Mouse (Mus musculus): ENCODE results near the gene Prkar1b.
A peak's percentile ranks its signal among the peaks of the same experiment; 100 is the strongest.

Prkar1b gene

DNA sequence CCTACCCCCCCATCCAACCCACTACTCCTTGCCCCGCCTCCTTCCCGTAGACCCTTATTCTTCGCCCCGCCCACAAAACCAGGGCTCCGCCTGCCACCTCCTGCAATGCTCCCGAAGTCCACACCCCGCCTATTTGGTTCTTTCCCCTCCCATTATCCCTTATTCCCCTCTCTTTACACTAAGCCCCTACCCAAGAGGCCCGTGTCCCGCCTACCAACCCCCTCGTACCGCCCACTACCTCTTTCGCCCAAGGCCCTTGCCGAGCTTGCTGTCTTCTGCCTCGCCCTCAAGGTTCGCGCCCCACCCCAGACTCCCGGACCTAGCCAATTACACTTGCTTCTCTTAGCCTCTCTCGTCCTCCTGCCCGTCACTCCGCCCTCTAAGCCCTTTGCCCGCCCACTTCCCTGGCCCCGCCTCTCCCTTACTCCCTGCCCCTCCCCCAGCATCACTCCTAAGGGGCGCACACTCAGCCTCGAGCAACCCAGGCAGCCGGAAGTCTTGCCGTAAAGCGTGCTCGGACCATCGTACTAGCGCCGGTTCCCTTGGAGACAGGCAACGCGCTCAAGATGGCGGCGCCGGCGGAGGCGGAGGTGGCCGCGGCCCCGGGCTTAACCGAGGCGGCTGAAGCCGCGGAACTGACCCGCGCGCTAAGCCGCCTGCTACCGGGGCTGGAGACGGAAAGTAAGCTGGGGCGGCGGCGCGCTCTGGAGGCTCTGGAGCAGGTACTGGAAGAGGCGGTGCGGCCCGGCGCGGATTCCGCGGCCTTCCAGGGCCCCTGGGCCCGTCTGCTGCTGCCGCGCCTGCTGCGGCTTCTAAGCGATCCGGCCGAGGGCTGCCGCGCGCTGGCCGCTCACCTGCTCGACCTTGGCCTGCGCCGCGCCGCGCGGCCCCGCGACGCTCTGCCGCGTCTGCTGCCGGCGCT is at the start of gene Prkar1b, which contains the start of gene Dnaaf5:
Gene Prkar1b (minus strand): TSS at position 321 of the 922 bp plus-strand sequence.
Gene Dnaaf5 (plus strand): TSS at position 543 of the 922 bp plus-strand sequence.
- peak; percentile 99 for DNase-seq

DNA sequence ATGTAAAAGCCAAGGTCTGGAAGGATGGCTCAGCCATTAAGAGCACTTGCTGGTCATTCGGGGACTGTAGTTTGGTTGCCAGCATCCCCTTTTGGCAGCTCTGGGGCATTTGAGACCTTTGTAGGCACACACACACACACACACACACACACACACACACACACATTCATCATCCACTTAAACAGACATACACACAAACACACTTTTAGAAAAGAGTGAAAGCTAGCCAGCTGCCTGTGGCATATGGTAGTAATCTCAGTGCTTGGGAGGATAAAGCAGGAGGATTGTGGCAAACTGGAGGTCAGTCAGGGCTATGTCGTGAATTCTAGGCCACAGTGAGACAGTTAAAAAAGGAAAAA is 49.8 kb upstream of the Prkar1b start:
- peak; percentile 72 for DNase-seq

- no peak for DNase-seq
These were observed 49.0 kb upstream of the Prkar1b start for GRCm38 (mm10) chr5:139198779-139199178.

- no peak for DNase-seq
These were observed 41.2 kb upstream of the Prkar1b start for GRCm38 (mm10) chr5:139190958-139191357.

DNA sequence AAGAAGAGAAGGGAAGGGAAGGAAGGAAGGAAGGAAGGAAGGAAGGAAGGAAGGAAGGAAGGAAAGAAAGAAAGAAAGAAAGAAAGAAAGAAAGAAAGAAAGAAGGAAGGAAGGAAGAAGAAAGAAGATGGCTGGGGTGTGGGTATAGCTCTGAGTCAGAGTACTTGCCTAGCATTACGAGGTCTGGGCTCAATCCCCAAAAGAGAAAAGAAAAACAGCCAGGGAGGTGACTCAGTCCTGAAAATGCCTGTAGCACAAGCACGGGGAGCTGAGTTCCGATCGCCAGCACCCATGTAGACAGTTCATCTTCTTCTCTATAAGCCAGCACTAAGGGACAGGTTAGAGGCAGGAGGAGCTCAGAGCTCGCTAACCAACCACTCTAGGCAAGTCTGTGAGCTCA is 39.9 kb upstream of the Prkar1b start:
- DNase-seq = no peak

DNA sequence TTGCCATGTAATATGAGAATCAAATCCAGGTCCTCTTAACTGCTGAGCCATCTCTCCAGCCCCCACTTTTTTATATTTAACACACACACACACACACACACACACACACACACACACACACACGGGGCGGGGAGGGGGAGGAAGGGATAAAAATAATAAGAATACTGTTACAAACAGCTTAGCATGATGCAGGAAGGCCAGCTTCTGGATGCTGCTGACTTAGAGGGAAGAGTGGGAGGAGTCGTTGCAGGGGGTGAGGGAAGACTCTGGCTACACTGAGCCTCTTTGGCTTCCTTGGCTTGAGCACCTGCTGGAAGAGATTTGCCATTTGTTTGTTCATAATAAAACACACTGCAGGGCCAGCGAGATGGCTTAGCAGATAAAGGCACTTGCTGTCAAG is 35.1 kb upstream of the Prkar1b start:
- DNase-seq = no peak

GRCm38 (mm10) chr5:139183601-139184000 is 33.8 kb upstream of the Prkar1b start:
- no peak for DNase-seq

- DNase-seq = no peak
These were observed 33.3 kb upstream of the Prkar1b start for GRCm38 (mm10) chr5:139183131-139183530.

DNA sequence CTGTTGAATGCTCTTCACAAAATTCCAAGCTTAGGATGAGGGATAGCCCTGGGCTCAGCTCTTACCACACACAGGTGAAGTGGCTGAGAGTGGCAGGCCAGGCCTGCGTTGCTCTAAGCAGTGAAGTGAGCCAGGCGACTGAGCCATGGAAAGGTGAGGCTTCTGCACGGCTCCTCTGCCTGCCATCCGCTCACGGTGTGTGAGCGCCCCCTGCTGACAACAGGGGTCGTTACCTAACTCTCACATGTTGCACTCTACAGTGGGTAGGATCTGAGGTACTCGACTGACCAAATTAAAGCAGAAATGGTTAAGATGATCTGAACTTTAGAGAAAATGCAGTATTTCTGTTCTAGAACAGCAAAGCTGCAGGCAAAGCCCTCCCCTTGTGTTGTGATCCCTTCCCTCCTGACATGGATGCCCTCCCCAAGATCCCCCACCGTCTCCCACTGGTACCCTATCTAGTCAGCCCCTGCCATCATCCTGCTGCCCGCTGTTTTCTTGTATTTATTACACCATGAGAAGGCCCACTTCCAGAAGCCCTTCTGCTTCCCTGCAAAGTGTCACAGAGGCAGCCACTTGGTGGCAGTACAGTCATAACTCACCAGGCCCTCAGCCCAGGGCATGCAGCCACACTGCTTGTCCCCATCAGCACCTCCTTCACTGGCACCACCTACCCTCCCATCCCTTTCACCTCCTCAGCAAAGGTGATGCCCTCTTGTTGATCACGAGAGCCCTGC is 29.3 kb upstream of the Prkar1b start:
- peak; percentile 76 for DNase-seq

- peak; percentile 57 for DNase-seq
These were observed 25.1 kb upstream of the Prkar1b start for GRCm38 (mm10) chr5:139174556-139175547.

DNA sequence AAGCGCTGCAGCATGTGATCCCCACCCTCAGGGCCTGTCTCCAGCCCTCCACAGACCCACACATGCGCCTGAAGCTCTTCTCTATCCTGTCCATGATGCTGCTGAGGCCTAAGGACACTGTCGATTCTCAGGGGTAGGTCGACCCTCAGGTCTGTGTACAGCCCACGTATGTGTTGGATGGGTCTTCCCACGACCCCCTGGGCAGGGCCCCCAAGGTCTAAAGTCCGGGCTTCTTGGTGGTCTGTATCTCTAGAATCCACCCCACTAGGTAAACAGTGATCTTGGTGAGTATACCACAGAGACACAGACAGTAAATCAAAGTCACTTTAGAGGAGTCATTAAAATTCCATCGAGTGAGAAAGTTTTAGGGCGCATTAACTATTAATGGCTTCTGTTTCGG is 24.3 kb upstream of the Prkar1b start:
- DNase-seq = no peak

GRCm38 (mm10) chr5:139171929-139172328 is 22.1 kb upstream of the Prkar1b start:
- no peak for DNase-seq

DNA sequence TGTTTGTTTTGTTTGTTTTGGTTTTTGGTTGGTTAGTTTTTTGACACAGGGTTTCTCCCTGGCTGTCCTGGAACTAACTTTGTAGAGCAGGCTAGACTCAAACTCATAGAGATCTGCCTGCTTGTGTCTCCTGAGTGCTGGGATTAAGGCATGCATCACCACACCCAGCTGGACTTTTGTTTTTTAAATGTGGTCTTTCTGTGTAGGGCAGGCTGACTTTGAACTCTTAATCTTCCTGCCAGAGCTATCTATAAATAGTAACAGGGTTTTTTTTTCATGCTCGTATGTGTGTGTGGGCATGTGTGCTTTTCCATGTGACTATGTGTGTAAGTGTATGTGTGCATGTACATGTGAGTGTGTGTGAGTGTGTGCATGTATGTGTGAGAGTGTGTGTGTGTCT is 17.7 kb upstream of the Prkar1b start:
- DNase-seq = no peak

DNA sequence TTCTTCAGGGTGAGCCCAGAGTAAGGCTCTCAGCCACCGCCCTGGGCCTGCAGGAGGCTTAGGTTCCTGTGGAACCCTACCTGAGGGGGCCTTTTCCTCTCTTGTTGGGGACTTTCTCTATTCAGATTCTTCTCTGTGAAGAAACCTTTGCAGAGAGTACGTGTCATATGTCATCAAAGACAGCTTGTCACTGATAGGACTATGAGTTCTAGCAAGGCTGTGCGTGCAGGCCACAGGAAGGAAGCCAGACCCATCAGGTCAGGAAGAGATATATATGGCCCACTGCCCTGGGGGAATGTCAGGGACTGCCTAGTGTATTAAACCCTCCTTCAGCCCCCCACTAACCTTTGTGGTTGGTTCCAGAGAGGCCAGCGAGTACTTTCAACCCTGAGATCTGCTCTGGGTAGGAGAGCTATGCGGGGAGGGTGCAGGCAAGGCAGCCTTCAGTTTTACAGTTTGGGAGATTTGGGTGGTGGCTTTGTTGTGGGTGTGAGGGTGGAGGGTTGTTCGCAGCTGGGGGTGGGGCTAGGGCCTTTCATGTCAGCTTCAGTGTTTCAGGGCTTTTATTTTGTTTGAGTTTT is 17.1 kb upstream of the Prkar1b start:
- no peak for DNase-seq

DNA sequence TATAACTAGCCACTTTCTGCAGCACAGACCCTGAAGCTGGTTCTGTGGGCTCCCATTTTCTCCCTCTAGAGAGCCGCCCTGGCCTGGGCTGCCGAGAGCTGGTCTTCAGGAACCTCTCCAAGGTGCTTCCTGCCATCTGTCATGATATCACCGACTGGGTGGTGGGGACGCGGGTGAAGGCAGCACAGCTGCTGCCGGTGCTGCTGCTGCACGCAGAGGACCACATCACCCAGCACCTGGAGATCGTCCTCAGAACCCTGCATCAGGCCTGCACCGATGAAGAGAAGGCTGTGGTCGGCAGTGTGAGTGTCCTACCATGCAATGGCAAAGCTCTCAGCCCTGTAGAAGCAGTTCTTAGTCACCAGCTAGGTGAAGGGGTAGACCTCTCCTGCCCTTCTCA is 11.8 kb upstream of the Prkar1b start:
- DNase-seq = no peak

GRCm38 (mm10) chr5:139160899-139161298 is 11.1 kb upstream of the Prkar1b start:
- no peak for DNase-seq

DNA sequence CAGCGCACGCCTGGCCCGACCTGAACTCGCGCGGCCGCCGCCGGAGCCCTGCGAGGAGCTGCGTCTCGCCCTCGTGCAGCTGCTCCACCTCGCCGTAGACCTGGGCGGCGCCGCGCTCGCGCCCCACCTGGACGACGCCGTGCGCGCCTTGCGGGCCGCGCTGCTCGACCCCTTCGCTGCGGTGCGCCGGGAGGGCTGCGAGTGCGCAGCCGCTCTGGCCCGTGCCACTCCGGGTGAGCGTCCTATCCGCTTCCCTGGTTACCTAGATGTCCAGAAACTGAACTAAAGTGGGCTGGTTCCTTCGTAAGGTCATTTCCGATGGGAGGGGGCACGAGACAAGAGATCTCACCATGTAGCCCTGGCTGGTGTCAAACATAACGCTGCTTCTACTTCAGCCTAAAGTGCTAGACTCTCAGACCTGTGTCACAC is 816 bp upstream of the Prkar1b start:
- peak; percentile 36 for DNase-seq

GRCm38 (mm10) chr5:139149006-139149672 is 662 bp downstream of the Prkar1b start:
- no peak for DNase-seq

GRCm38 (mm10) chr5:139147178-139148078 is 2.4 kb downstream of the Prkar1b start:
- DNase-seq = no peak

DNA sequence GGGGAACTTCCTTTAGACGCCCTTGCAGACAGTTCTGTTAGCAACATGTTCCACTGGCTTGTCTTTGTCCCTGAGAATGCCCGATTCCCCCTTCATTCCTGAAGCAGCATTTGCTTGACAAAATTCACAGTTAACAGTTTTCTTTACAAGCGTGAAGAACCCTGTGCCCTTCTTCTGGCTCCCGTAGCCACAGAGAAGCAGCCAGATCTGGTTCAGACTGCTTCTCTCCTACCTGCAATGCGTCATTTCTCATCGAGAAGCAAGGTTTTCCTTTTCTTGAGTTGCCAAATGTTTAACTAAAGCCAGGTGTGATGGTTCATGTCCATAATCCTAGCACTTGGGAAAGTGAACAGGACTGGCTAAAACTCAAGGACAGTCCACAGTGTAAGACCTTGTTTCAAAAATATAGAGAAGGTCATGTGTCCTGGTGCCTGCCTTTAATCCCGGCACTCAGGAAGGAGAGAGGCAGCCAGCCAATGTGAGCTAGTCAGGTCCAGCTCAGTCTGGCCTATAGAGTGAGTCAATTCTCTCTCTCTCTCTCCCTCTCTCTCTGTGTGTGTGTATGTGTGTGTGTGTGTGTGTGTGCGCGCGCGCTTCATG is 3.2 kb downstream of the Prkar1b start:
- DNase-seq = no peak

Data from retina, postnatal 1 day (tissue).